Mouse (Mus musculus) brain, embryonic 14.5 days (tissue): Measurements from ENCODE around the gene Mia.

ENCODE experiments used
- CTCF ChIP-seq: fragments of 200-500 bp; IDR thresholded peaks from 2 replicates; pipeline ENCODE4 v1.5.1; 2012; ENCODE audit warnings: inconsistent platforms, mild to moderate bottlenecking, moderate library complexity, borderline replicate concordance; ENCODE audit not compliant: insufficient read depth, insufficient read length; ENCODE audit errors: extremely low read depth
- POLR2A ChIP-seq: fragments of 200-500 bp; IDR thresholded peaks from 2 replicates; pipeline ENCODE4 v1.6.1; 2012; ENCODE audit warnings: mild to moderate bottlenecking, inconsistent platforms, borderline replicate concordance; ENCODE audit not compliant: poor library complexity, insufficient read depth, insufficient read length, severe bottlenecking; ENCODE audit errors: extremely low read depth

DNA sequence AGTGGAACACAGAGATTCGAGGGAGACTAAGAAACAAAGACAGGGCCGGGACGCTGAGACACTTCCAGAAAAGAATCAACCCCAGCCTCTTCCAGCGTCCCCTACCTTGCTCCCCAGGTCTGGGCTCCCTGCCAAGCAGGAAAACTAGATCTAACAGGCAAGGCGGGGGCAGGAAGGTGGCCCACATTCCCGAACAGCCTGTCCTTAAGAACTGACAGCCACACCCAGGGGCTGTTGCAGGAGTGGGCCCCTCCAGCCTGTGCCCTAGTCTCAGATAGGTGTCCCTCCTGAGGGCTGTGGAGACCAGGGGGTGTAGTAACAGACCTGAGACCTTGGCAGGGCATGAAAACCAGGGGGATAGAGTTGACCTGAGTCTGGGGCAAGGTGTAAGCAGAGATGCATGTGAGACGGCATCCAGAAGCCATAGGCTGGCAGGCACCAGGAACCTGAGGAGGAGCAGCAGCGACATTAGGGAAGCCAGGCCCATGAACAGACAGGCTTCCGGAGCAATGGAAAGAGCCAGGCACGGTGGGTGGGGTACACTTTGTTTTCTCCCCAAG is 27.7 kb downstream of the Mia start, which contains the start of gene Cyp2t4:
- TF ChIP-seq CTCF, result no peak
- TF ChIP-seq POLR2A, result no peak
